Mouse (Mus musculus): ENCODE measurements around the gene Prrg4.
"Not testable (repeated sequence)": the region's sequence is repeated elsewhere in the genome, so short reads cannot be mapped to it uniquely, and the experiment has no call there.

Prrg4 gene

GRCm38 (mm10) chr2:104849276-104849990 lies at the start of gene Prrg4:
Gene Prrg4, minus strand, starts transcription at chr2:104849876.
- DNase-seq: peak; percentile 52 to 63

GRCm38 (mm10) chr2:104887882-104888566 lies 38.3 kb upstream of the Prrg4 start:
- DNase-seq: peak; percentile 88 to 90

GRCm38 (mm10) chr2:104887331-104887730 lies 37.7 kb upstream of the Prrg4 start:
- not testable (repeated sequence) for DNase-seq

GRCm38 (mm10) chr2:104886109-104886508 lies 36.4 kb upstream of the Prrg4 start:
- DNase-seq: no peak

GRCm38 (mm10) chr2:104878794-104879193 lies 29.1 kb upstream of the Prrg4 start:
- no peak for DNase-seq

- DNase-seq: no peak
Observed at GRCm38 (mm10) chr2:104869101-104869500, 19.4 kb upstream of the Prrg4 start.

GRCm38 (mm10) chr2:104867282-104867855 lies 17.7 kb upstream of the Prrg4 start, which contains the start of gene Ccdc73:
Gene Ccdc73, plus strand, starts transcription at chr2:104867805.
- no peak for DNase-seq

GRCm38 (mm10) chr2:104864176-104864860 lies 14.6 kb upstream of the Prrg4 start:
- DNase-seq: no peak

- peak; percentile 8 to 9 for DNase-seq
Observed at GRCm38 (mm10) chr2:104860426-104860825, 10.8 kb upstream of the Prrg4 start.

- no peak for DNase-seq
Observed at GRCm38 (mm10) chr2:104859060-104859459, 9.4 kb upstream of the Prrg4 start.

GRCm38 (mm10) chr2:104858083-104858482 lies 8.4 kb upstream of the Prrg4 start:
- DNase-seq: not testable (repeated sequence)

GRCm38 (mm10) chr2:104856218-104856617 lies 6.5 kb upstream of the Prrg4 start:
- no peak for DNase-seq

- DNase-seq: no peak
Observed at GRCm38 (mm10) chr2:104855732-104856131, 6.1 kb upstream of the Prrg4 start.

- no peak for DNase-seq
Observed at GRCm38 (mm10) chr2:104854836-104855235, 5.2 kb upstream of the Prrg4 start.

- no peak for DNase-seq
Observed at GRCm38 (mm10) chr2:104852546-104852945, 2.9 kb upstream of the Prrg4 start.

GRCm38 (mm10) chr2:104851686-104852085 lies 2.0 kb upstream of the Prrg4 start:
- DNase-seq: no peak

GRCm38 (mm10) chr2:104849991-104850359 lies 299 bp upstream of the Prrg4 start:
- no peak for DNase-seq

- no peak for DNase-seq
Observed at GRCm38 (mm10) chr2:104848235-104849161, 1.2 kb downstream of the Prrg4 start.

- peak; percentile 16 to 37 for DNase-seq
Observed at GRCm38 (mm10) chr2:104847645-104848044, 2.0 kb downstream of the Prrg4 start.

GRCm38 (mm10) chr2:104846638-104847414 lies 2.9 kb downstream of the Prrg4 start:
- DNase-seq: no peak

- no peak for DNase-seq
Observed at GRCm38 (mm10) chr2:104842559-104842958, 7.1 kb downstream of the Prrg4 start.
